Mouse (Mus musculus): ENCODE data around the gene Rnf151. TPM values are rescaled to one million over a fixed set of nuclear protein-coding genes. Genes with fewer than 3 reads are reported as not detected.
A peak's percentile ranks its signal among the peaks of the same experiment; 100 is the strongest.

The Rnf151 gene
- polyA plus RNA-seq, 1 experiment from 2014 or later = not detected

GRCm38 (mm10) chr17:24746986-24747385 lies 29.1 kb upstream of the Rnf151 start:
- H3K36me3 ChIP-seq (ENCODE audit: control insufficient read depth, insufficient read depth, low read length) = no peaks in the 10 kb centered on the region
- no peaks in the 10 kb centered on the region for H3K9me3 ChIP-seq (ENCODE audit: control insufficient read depth, low read length)
- H3K27ac ChIP-seq (replicated peaks; ENCODE audit: low read depth, low read length) = no peak overlapping the region
- H3K4me3 ChIP-seq (ENCODE audit: low read depth, low read length) = no peak overlapping the region
- 37% methylated on average over 4 of the region's 4 CpGs for WGBS
- no peak overlapping the region for H3K9ac ChIP-seq (ENCODE audit: low read length)
- no peak overlapping the region for H3K4me2 ChIP-seq (ENCODE audit: low read depth, severe bottlenecking)
- H3K27me3 ChIP-seq (ENCODE audit: control insufficient read depth, insufficient read depth, low read length) = peaks cover 14% of the 10 kb centered on the region
- no peak for DNase-seq (ENCODE audit: low spot score)
- H3K4me1 ChIP-seq (ENCODE audit: control insufficient read depth, insufficient read depth, low read length) = no peaks in the 10 kb centered on the region
- no peak for ATAC-seq (ENCODE audit: insufficient number of reproducible peaks, low FRiP score, low TSS enrichment, low read depth)

GRCm38 (mm10) chr17:24745526-24746497 lies 27.9 kb upstream of the Rnf151 start:
- Histone ChIP-seq H3K4me1 (ENCODE audit: control insufficient read depth, insufficient read depth, low read length) (no peaks in the 10 kb centered on the region), H3K4me2 (ENCODE audit: low read depth, severe bottlenecking) (no peak overlapping the region), H3K27me3 (ENCODE audit: control insufficient read depth, insufficient read depth, low read length) (peaks cover 4% of the 10 kb centered on the region), H3K9ac (ENCODE audit: low read length) (no peak overlapping the region), H3K4me3 (ENCODE audit: low read depth, low read length) (no peak overlapping the region), H3K9me3 (ENCODE audit: control insufficient read depth, low read length) (no peaks in the 10 kb centered on the region), H3K27ac (replicated peaks; ENCODE audit: low read depth, low read length) (no peak overlapping the region), H3K36me3 (ENCODE audit: control insufficient read depth, insufficient read depth, low read length) (no peaks in the 10 kb centered on the region)
- peak; percentile 74 for ATAC-seq (ENCODE audit: insufficient number of reproducible peaks, low FRiP score, low TSS enrichment, low read depth)
- peak; percentile 89 for DNase-seq (ENCODE audit: low spot score)
- 22% methylated on average over 7 of the region's 7 CpGs for WGBS

GRCm38 (mm10) chr17:24744381-24744780 lies 26.5 kb upstream of the Rnf151 start:
- Histone ChIP-seq H3K4me1 (ENCODE audit: control insufficient read depth, insufficient read depth, low read length) (no peaks in the 10 kb centered on the region), H3K4me2 (ENCODE audit: low read depth, severe bottlenecking) (no peak overlapping the region), H3K36me3 (ENCODE audit: control insufficient read depth, insufficient read depth, low read length) (no peaks in the 10 kb centered on the region; the same call in 1 of the 2 replicates), H3K9me3 (ENCODE audit: control insufficient read depth, low read length) (no peaks in the 10 kb centered on the region), H3K9ac (ENCODE audit: low read length) (no peak overlapping the region), H3K4me3 (ENCODE audit: low read depth, low read length) (no peak overlapping the region), H3K27ac (replicated peaks; ENCODE audit: low read depth, low read length) (no peak overlapping the region), H3K27me3 (ENCODE audit: control insufficient read depth, insufficient read depth, low read length) (no peaks in the 10 kb centered on the region)
- no peak for DNase-seq (ENCODE audit: low spot score)
- WGBS = 73% methylated on average over 3 of the region's 3 CpGs
- no peak for ATAC-seq (ENCODE audit: insufficient number of reproducible peaks, low FRiP score, low TSS enrichment, low read depth)

GRCm38 (mm10) chr17:24743896-24744295 lies 26.0 kb upstream of the Rnf151 start:
- Histone ChIP-seq H3K27ac (replicated peaks; ENCODE audit: low read depth, low read length) (no peak overlapping the region), H3K4me2 (ENCODE audit: low read depth, severe bottlenecking) (no peak overlapping the region), H3K9me3 (ENCODE audit: control insufficient read depth, low read length) (no peaks in the 10 kb centered on the region), H3K4me1 (ENCODE audit: control insufficient read depth, insufficient read depth, low read length) (no peaks in the 10 kb centered on the region), H3K9ac (ENCODE audit: low read length) (no peak overlapping the region), H3K4me3 (ENCODE audit: low read depth, low read length) (no peak overlapping the region), H3K27me3 (ENCODE audit: control insufficient read depth, insufficient read depth, low read length) (no peaks in the 10 kb centered on the region), H3K36me3 (ENCODE audit: control insufficient read depth, insufficient read depth, low read length) (no peaks in the 10 kb centered on the region; the same call in 1 of the 2 replicates)
- DNase-seq (ENCODE audit: low spot score) (no peak), ATAC-seq (ENCODE audit: insufficient number of reproducible peaks, low FRiP score, low TSS enrichment, low read depth) (no peak)
- 79% methylated on average over 5 of the region's 5 CpGs for WGBS

GRCm38 (mm10) chr17:24742307-24742706 lies 24.4 kb upstream of the Rnf151 start:
- Histone ChIP-seq H3K27ac (replicated peaks; ENCODE audit: low read depth, low read length) (no peak overlapping the region), H3K27me3 (ENCODE audit: control insufficient read depth, insufficient read depth, low read length) (no peaks in the 10 kb centered on the region), H3K4me3 (ENCODE audit: low read depth, low read length) (no peak overlapping the region), H3K36me3 (ENCODE audit: control insufficient read depth, insufficient read depth, low read length) (no peaks in the 10 kb centered on the region; the same call in 1 of the 2 replicates), H3K9me3 (ENCODE audit: control insufficient read depth, low read length) (no peaks in the 10 kb centered on the region), H3K4me1 (ENCODE audit: control insufficient read depth, insufficient read depth, low read length) (peaks cover 1% of the 10 kb centered on the region; the same call in 1 of the 2 replicates), H3K4me2 (ENCODE audit: low read depth, severe bottlenecking) (no peak overlapping the region), H3K9ac (ENCODE audit: low read length) (no peak overlapping the region)
- WGBS = 85% methylated on average over 8 of the region's 8 CpGs
- no peak for DNase-seq (ENCODE audit: low spot score)
- no peak for ATAC-seq (ENCODE audit: insufficient number of reproducible peaks, low FRiP score, low TSS enrichment, low read depth)

GRCm38 (mm10) chr17:24739926-24740325 lies 22.1 kb upstream of the Rnf151 start:
- no peak for DNase-seq (ENCODE audit: low spot score)
- 82% methylated on average over 8 of the region's 8 CpGs for WGBS

GRCm38 (mm10) chr17:24738238-24738637 lies 20.4 kb upstream of the Rnf151 start:
- Histone ChIP-seq H3K9ac (ENCODE audit: low read length) (no peak overlapping the region), H3K27me3 (ENCODE audit: control insufficient read depth, insufficient read depth, low read length) (no peaks in the 10 kb centered on the region), H3K36me3 (ENCODE audit: control insufficient read depth, insufficient read depth, low read length) (no peaks in the 10 kb centered on the region; the same call in 1 of the 2 replicates), H3K4me2 (ENCODE audit: low read depth, severe bottlenecking) (no peak overlapping the region), H3K4me1 (ENCODE audit: control insufficient read depth, insufficient read depth, low read length) (peaks cover 9% of the 10 kb centered on the region; the same call in 1 of the 2 replicates), H3K27ac (replicated peaks; ENCODE audit: low read depth, low read length) (no peak overlapping the region), H3K4me3 (ENCODE audit: low read depth, low read length) (no peak overlapping the region), H3K9me3 (ENCODE audit: control insufficient read depth, low read length) (no peaks in the 10 kb centered on the region)
- DNase-seq (ENCODE audit: low spot score) (no peak), ATAC-seq (ENCODE audit: insufficient number of reproducible peaks, low FRiP score, low TSS enrichment, low read depth) (no peak)
- 83% methylated on average over 4 of the region's 4 CpGs for WGBS

More at GRCm38 (mm10) chr17:24739926-24740325, 22.1 kb upstream of the Rnf151 start:
- Histone ChIP-seq H3K9ac (ENCODE audit: low read length) (no peak overlapping the region), H3K4me2 (ENCODE audit: low read depth, severe bottlenecking) (no peak overlapping the region), H3K27ac (replicated peaks; ENCODE audit: low read depth, low read length) (no peak overlapping the region), H3K36me3 (ENCODE audit: control insufficient read depth, insufficient read depth, low read length) (no peaks in the 10 kb centered on the region; the same call in 1 of the 2 replicates), H3K4me3 (ENCODE audit: low read depth, low read length) (no peak overlapping the region), H3K9me3 (ENCODE audit: control insufficient read depth, low read length) (no peaks in the 10 kb centered on the region), H3K27me3 (ENCODE audit: control insufficient read depth, insufficient read depth, low read length) (no peaks in the 10 kb centered on the region), H3K4me1 (ENCODE audit: control insufficient read depth, insufficient read depth, low read length) (peaks cover 9% of the 10 kb centered on the region; the same call in 1 of the 2 replicates)
- ATAC-seq (ENCODE audit: insufficient number of reproducible peaks, low FRiP score, low TSS enrichment, low read depth) = no peak

GRCm38 (mm10) chr17:24737135-24737810 lies 19.4 kb upstream of the Rnf151 start:
- ATAC-seq (ENCODE audit: insufficient number of reproducible peaks, low FRiP score, low TSS enrichment, low read depth) = no peak
- Histone ChIP-seq H3K9me3 (ENCODE audit: control insufficient read depth, low read length) (no peaks in the 10 kb centered on the region), H3K27me3 (ENCODE audit: control insufficient read depth, insufficient read depth, low read length) (no peaks in the 10 kb centered on the region), H3K4me1 (ENCODE audit: control insufficient read depth, insufficient read depth, low read length) (peaks cover 9% of the 10 kb centered on the region; the same call in 1 of the 2 replicates), H3K36me3 (ENCODE audit: control insufficient read depth, insufficient read depth, low read length) (no peaks in the 10 kb centered on the region; the same call in 1 of the 2 replicates), H3K9ac (ENCODE audit: low read length) (peak overlapping the region; percentile 28), H3K27ac (replicated peaks; ENCODE audit: low read depth, low read length) (no peak overlapping the region), H3K4me3 (ENCODE audit: low read depth, low read length) (peak overlapping the region; percentile 58), H3K4me2 (ENCODE audit: low read depth, severe bottlenecking) (peak overlapping the region; percentile 60)
- DNase-seq (ENCODE audit: low spot score) = no peak
- 30% methylated on average over 8 of the region's 8 CpGs for whole genome bisulfite sequencing

Data from limb, embryonic 11.5 days (tissue).